Mouse (Mus musculus): ENCODE data around the gene Zbtb45.

GRCm38 (mm10) chr7:12997230-12997629, 12.6 kb downstream of the Zbtb45 start:
- TF ChIP-seq POLR2A (IDR thresholded peaks at IDR 0.05; ENCODE audit: insufficient read depth, low read depth, low read length) = no peak
- no peak for TF ChIP-seq CTCF (IDR thresholded peaks at IDR 0.05)
- TF ChIP-seq EP300 (IDR thresholded peaks at IDR 0.05; ENCODE audit: insufficient read depth, low read depth, low read length) = no peak
